ENCODE assay signal across 10 mouse cellular contexts in the genomic region with DNA sequence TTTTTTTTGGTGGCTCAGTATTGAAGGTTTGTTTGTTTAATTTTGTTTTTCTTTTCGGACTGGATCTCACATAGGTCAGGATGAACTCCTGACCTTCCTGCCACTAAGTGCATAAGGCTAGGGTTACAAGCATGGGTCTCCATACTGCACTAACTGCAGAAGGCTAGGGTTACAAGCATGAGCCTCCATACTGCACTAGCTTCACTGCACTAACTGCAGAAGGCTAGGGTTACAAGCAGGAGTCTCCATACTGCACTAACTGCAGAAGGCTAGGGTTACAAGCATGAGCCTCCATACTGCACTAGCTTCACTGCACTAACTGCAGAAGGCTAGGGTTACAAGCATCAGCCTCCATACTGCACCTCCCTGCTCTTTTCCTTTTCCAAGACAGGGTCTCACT. TPM values are rescaled to one million over a fixed set of nuclear protein-coding genes. Genes with fewer than 3 reads are reported as not detected.
"Had no signal": no experiment of that assay in that cellular context is flagged by ENCODE, and none has a peak within 500 bp of the region (broad histone marks: within the 10 kb centered on the region; RNA-seq: fewer than 3 reads in every experiment).

No protein-coding gene starts in this region.

RNA-seq across cellular contexts. Expression of a gene that starts 44.3 kb away (rescaled TPM):
- polyA plus RNA-seq: heart, embryonic 11.5 days; heart, embryonic 13.5 days; heart, embryonic 15.5 days; heart, postnatal 0 days; hindbrain, embryonic 11.5 days; hindbrain, embryonic 13.5 days; hindbrain, embryonic 15.5 days; intestine, embryonic 14.5 days; limb, embryonic 14.5 days; liver, embryonic 13.5 days had no signal
